Mouse (Mus musculus): ENCODE results near the gene Sin3a.

The Sin3a gene

GRCm38 (mm10) chr9:57137246-57137645, 65.4 kb downstream of the Sin3a start:
- no peak for DNase-seq (ENCODE audit: low read depth, low spot score)

GRCm38 (mm10) chr9:57137777-57138176, 65.9 kb downstream of the Sin3a start:
- no peak for DNase-seq (ENCODE audit: low read depth, low spot score)

GRCm38 (mm10) chr9:57138507-57138906, 66.7 kb downstream of the Sin3a start:
- no peak for DNase-seq (ENCODE audit: low read depth, low spot score)

GRCm38 (mm10) chr9:57139110-57139509, 67.3 kb downstream of the Sin3a start:
- no peak for DNase-seq (ENCODE audit: low read depth, low spot score)

- no peak for DNase-seq (ENCODE audit: low read depth, low spot score)
These were observed 67.7 kb downstream of the Sin3a start for GRCm38 (mm10) chr9:57139571-57139970.

- DNase-seq (ENCODE audit: low read depth, low spot score), result no peak
These were observed 69.8 kb downstream of the Sin3a start for GRCm38 (mm10) chr9:57141417-57142353.

GRCm38 (mm10) chr9:57143212-57143611, 71.4 kb downstream of the Sin3a start:
- DNase-seq (ENCODE audit: low read depth, low spot score), result no peak

- DNase-seq (ENCODE audit: low read depth, low spot score), result no peak
These were observed 73.0 kb downstream of the Sin3a start for GRCm38 (mm10) chr9:57144830-57145229.

- no peak for DNase-seq (ENCODE audit: low read depth, low spot score)
These were observed 74.7 kb downstream of the Sin3a start for GRCm38 (mm10) chr9:57146451-57147066.

- no peak for DNase-seq (ENCODE audit: low read depth, low spot score)
These were observed 75.6 kb downstream of the Sin3a start for GRCm38 (mm10) chr9:57147205-57148143.

GRCm38 (mm10) chr9:57148144-57148878, 76.5 kb downstream of the Sin3a start, which contains the start of gene Neil1:
Neil1 (minus strand) TSS chr9:57148305.
- DNase-seq (ENCODE audit: low read depth, low spot score), result peak; percentile 90

GRCm38 (mm10) chr9:57149021-57149420, 77.2 kb downstream of the Sin3a start:
- no peak for DNase-seq (ENCODE audit: low read depth, low spot score)

GRCm38 (mm10) chr9:57150192-57150591, 78.4 kb downstream of the Sin3a start:
- DNase-seq (ENCODE audit: low read depth, low spot score), result no peak

- DNase-seq (ENCODE audit: low read depth, low spot score), result no peak
These were observed 80.5 kb downstream of the Sin3a start for GRCm38 (mm10) chr9:57152331-57152730.

GRCm38 (mm10) chr9:57156383-57156782, 84.5 kb downstream of the Sin3a start:
- DNase-seq (ENCODE audit: low read depth, low spot score), result no peak

GRCm38 (mm10) chr9:57156823-57157222, 85.0 kb downstream of the Sin3a start:
- DNase-seq (ENCODE audit: low read depth, low spot score), result no peak

GRCm38 (mm10) chr9:57157499-57157898, 85.7 kb downstream of the Sin3a start:
- DNase-seq (ENCODE audit: low read depth, low spot score), result peak; percentile 68

GRCm38 (mm10) chr9:57158013-57158470, 86.2 kb downstream of the Sin3a start, which contains the start of gene Commd4:
Commd4 (minus strand) TSS chr9:57158331.
- DNase-seq (ENCODE audit: low read depth, low spot score), result peak; percentile 91

- DNase-seq (ENCODE audit: low read depth, low spot score), result no peak
These were observed 86.7 kb downstream of the Sin3a start for GRCm38 (mm10) chr9:57158506-57158905.

GRCm38 (mm10) chr9:57162496-57162895, 90.7 kb downstream of the Sin3a start:
- no peak for DNase-seq (ENCODE audit: low read depth, low spot score)

- DNase-seq (ENCODE audit: low read depth, low spot score), result no peak
These were observed 91.3 kb downstream of the Sin3a start for GRCm38 (mm10) chr9:57163137-57163536.
